Mouse (Mus musculus) T-cell, adult 66 days (primary cell): ENCODE data around the gene Pkhd1. TPM values are rescaled to one million over a fixed set of nuclear protein-coding genes. Genes with fewer than 3 reads are reported as not detected.

Experiments used
- total RNA-seq, 2 experiments: library from RNA; stranded (reverse); gene quantifications; 3 replicates in 1 of 2; 4 replicates in 1 of 2; pipeline ENCODE4 v1.2.4; 2023

The Pkhd1 gene
- not detected for total RNA-seq

DNA sequence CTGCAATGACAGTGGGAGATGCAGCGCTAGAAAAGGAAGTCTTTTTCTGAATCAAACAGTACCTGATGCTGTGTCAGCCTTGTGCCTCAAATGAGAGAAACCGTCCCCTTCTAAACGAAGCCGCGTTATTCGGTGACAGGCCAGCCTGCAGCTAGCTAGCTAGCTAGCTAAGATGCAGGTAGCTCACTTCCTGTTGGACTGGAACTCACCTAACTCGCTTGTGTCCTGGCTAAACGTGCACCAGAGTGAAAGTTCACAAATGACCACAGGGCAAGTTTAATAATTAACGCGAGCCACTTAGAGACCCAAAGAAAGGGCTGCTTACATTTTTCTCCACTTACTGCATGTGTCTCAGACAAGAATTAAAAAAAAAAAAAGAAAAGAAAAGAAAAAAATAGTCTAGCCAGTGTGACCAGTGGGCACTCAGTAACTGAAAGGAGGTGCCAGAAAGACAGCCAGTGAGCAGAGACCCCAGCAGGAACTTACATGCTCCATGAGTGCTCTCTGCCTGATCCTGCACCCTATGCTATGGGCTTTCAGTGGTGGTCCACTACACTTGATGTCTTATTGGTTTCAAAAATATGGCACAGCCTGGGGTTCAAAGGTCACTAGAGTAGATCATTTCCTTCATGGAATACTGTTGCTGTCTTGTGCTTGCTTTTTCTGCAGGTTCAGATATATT lies at the start of gene Pkhd1:
Gene Pkhd1 (minus strand): TSS at position 216 of the 682 bp plus-strand sequence.

Other genes with a start within 250 kb of the Pkhd1 start
- gene Il17a, start 112.8 kb upstream of the Pkhd1 start, total RNA-seq, result not detected
- gene Il17f, start 172.6 kb upstream of the Pkhd1 start, total RNA-seq, result 1 to 10 TPM; 1.5 to 1.6 TPM
- gene Mcm3, start 202.2 kb upstream of the Pkhd1 start, total RNA-seq, result 10 to 100 TPM; 59.4 to 66.8 TPM